Mouse (Mus musculus) heart, adult 10 weeks (tissue): ENCODE data around the gene Slc5a4a. TPM values are rescaled to one million over a fixed set of nuclear protein-coding genes. Genes with fewer than 3 reads are reported as not detected.

Experiments used
- polyA plus RNA-seq: library from polyadenylated mRNA; stranded (reverse); fragments of 350-450 nt; fragmentation: Illumina TruSeq; extraction: RNeasy Lipid Tissue Mini Kit (QIAGEN cat#74804); gene quantifications from one replicate; pipeline ENCODE4 v1.2.3, GENCODE M21; 2014; ENCODE audit warnings: low read depth, low replicate concordance

Slc5a4a gene
- not detected for polyA plus RNA-seq

DNA sequence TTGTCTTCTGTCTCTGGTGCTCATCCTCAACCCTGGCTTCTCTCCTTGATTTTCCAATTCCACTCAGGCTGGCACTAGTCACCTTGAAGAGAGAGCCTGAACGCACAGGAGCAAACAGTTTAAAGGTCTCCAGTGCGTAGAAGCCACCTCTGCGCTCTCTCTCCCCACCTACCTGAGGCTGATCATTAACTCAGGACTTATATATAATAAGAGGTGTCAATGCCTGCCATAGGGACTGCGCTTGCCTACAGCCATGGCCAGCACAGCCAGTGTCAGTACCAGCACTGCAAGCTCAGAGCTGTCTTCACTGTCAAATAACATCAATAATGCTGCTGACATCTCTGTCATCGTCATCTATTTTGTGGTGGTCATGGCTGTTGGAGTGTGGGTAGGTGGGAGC lies at the start of gene Slc5a4a:
Gene Slc5a4a (plus strand): TSS at position 174 of the 400 bp plus-strand sequence.

DNA sequence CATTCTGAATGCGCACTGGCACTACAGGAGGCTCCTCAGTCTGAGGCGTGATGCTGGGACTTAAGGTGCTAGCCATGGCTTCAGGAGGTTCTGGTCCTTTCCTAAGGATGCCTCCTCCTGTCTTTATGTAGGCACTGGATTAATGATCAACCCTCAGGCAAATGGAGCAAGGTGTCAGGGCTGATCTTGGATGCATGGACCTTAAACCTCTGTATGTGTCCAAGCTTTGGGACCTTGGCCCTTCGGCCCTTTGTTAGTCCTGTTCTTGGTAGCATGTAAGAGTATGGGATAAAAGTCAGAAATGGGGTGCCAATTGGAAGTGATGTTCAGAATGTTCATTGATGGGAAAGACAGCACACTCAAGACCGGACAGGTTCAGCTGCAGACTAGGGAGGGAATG lies 36.4 kb upstream of the Slc5a4a start, which contains the start of gene Slc5a4b:
Gene Slc5a4b (minus strand): TSS at position 101 of the 400 bp plus-strand sequence.

DNA sequence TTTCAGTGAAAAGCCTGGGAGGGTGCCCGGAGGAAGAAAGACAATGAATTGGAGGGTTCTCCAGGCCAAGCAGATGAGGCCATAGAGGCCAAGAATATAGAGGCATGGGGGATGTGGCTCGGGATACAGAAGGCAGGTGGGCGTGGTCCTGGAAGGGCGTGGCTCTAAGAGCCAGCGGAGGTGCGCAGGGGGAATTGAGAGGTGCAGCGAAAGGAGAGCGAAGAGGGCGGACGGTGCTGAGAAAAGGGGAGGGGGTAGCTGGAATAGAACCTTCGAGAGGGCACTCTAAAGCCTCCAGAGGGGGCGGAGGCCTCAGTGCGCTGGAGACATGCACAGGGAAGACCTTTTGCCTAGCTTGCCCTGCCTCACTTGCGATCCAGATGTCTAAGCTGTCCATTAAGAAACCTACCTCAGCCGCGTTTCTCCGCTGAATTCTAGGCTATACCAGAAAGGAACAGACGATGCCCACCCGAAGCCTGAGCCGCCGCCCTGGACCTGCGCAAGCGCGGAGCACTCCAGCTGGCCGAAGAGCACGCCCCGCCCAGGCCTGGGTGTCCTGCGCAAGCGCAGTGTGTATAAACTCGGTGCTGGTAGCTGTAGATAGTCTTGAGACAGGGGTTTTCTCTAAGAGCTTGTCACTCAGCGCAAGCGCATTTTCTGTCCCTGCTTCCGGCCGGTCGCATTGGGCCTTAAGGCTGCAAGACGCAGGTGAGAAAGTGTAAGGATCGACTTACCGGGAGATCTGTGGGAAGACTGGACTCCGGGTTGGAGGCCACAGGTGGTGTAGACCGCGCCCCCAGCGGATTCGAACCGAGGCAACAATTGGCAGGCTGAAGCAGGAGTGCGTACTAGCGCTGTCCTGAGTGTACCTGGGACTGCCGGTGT lies 90.3 kb downstream of the Slc5a4a start, which contains the start of gene Prmt2:
Gene Prmt2 (minus strand): TSS at position 525 of the 885 bp plus-strand sequence.

Other genes starting within 250 kb of the Slc5a4a start
- 25.2 TPM for gene Smarcb1, start 225.8 kb upstream of the Slc5a4a start, polyA plus RNA-seq
- 1,332 TPM for gene Chchd10, start 214.3 kb upstream of the Slc5a4a start, polyA plus RNA-seq
- 9.6 TPM for gene Mmp11, start 211.0 kb upstream of the Slc5a4a start, polyA plus RNA-seq
- not detected for gene Gm867, start 206.8 kb upstream of the Slc5a4a start, polyA plus RNA-seq
- not detected for gene Vpreb3, start 204.4 kb upstream of the Slc5a4a start, polyA plus RNA-seq
- not detected for gene Gm5134, start 192.9 kb upstream of the Slc5a4a start, polyA plus RNA-seq
- gene Zfp280b, start 114.8 kb upstream of the Slc5a4a start, polyA plus RNA-seq = 4.6 TPM
- not detected for gene Slc5a4b, start 36.5 kb upstream of the Slc5a4a start, polyA plus RNA-seq
- gene Prmt2, start 90.4 kb downstream of the Slc5a4a start, polyA plus RNA-seq = 12.6 TPM
- 2.4 TPM for gene S100b, start 106.4 kb downstream of the Slc5a4a start, polyA plus RNA-seq
- gene Dip2a, start 197.8 kb downstream of the Slc5a4a start, polyA plus RNA-seq = 8.6 TPM